Mouse (Mus musculus) B cell, adult 2 months (primary cell): ENCODE measurements around the gene Lsamp.

Source experiments
- DNase-seq, 2 experiments: peaks; one replicate each; pipeline ENCODE4 v3.0.0; 2022

The Lsamp gene

GRCm38 (mm10) chr16:40708558-40708957, 724.4 kb downstream of the Lsamp start:
- no peak for DNase-seq

GRCm38 (mm10) chr16:40709574-40709973, 725.4 kb downstream of the Lsamp start:
- no peak for DNase-seq

GRCm38 (mm10) chr16:40710068-40710467, 725.9 kb downstream of the Lsamp start:
- no peak for DNase-seq

GRCm38 (mm10) chr16:40710491-40710890, 726.3 kb downstream of the Lsamp start:
- DNase-seq, result no peak

GRCm38 (mm10) chr16:40713725-40714124, 729.6 kb downstream of the Lsamp start:
- DNase-seq, result no peak

GRCm38 (mm10) chr16:40739015-40739414, 754.9 kb downstream of the Lsamp start:
- DNase-seq, result no peak

GRCm38 (mm10) chr16:40739771-40740170, 755.6 kb downstream of the Lsamp start:
- DNase-seq, result no peak

- no peak for DNase-seq
These were observed 756.1 kb downstream of the Lsamp start for GRCm38 (mm10) chr16:40740273-40740672.

GRCm38 (mm10) chr16:40827191-40827590, 843.0 kb downstream of the Lsamp start:
- DNase-seq, result no peak

- no peak for DNase-seq
These were observed 847.4 kb downstream of the Lsamp start for GRCm38 (mm10) chr16:40831536-40831935.

- no peak for DNase-seq
These were observed 857.6 kb downstream of the Lsamp start for GRCm38 (mm10) chr16:40841765-40842164.

GRCm38 (mm10) chr16:40866733-40867132, 882.6 kb downstream of the Lsamp start:
- DNase-seq, result no peak

- DNase-seq, result no peak
These were observed 894.1 kb downstream of the Lsamp start for GRCm38 (mm10) chr16:40878301-40878700.

GRCm38 (mm10) chr16:40881942-40882341, 897.8 kb downstream of the Lsamp start:
- DNase-seq, result no peak

- DNase-seq, result no peak
These were observed 907.2 kb downstream of the Lsamp start for GRCm38 (mm10) chr16:40891338-40891737.

- DNase-seq, result no peak
These were observed 913.7 kb downstream of the Lsamp start for GRCm38 (mm10) chr16:40897768-40898327.

- DNase-seq, result no peak
These were observed 923.7 kb downstream of the Lsamp start for GRCm38 (mm10) chr16:40907892-40908291.

- no peak for DNase-seq
These were observed 930.0 kb downstream of the Lsamp start for GRCm38 (mm10) chr16:40914141-40914540.

- no peak for DNase-seq
These were observed 946.4 kb downstream of the Lsamp start for GRCm38 (mm10) chr16:40930596-40930995.

- no peak for DNase-seq
These were observed 958.1 kb downstream of the Lsamp start for GRCm38 (mm10) chr16:40942266-40942665.

- no peak for DNase-seq
These were observed 961.7 kb downstream of the Lsamp start for GRCm38 (mm10) chr16:40945834-40946233.

GRCm38 (mm10) chr16:40948013-40948412, 963.9 kb downstream of the Lsamp start:
- no peak for DNase-seq

GRCm38 (mm10) chr16:40959211-40959610, 975.0 kb downstream of the Lsamp start:
- no peak for DNase-seq

- no peak for DNase-seq
These were observed 976.4 kb downstream of the Lsamp start for GRCm38 (mm10) chr16:40960586-40960985.

GRCm38 (mm10) chr16:40968088-40968860, 984.1 kb downstream of the Lsamp start:
- no peak for DNase-seq
